Mouse (Mus musculus) right cerebral cortex, adult 2 months (tissue): ENCODE measurements around the gene Tldc2.
A peak's percentile ranks its signal among the peaks of the same experiment; 100 is the strongest.

ENCODE experiments used
- DNase-seq, 2 experiments: peaks; one replicate each; pipeline ENCODE4 v3.0.0; 2021 to 2022; ENCODE audit warnings: low spot score in 2 of 2

Tldc2 gene

DNA sequence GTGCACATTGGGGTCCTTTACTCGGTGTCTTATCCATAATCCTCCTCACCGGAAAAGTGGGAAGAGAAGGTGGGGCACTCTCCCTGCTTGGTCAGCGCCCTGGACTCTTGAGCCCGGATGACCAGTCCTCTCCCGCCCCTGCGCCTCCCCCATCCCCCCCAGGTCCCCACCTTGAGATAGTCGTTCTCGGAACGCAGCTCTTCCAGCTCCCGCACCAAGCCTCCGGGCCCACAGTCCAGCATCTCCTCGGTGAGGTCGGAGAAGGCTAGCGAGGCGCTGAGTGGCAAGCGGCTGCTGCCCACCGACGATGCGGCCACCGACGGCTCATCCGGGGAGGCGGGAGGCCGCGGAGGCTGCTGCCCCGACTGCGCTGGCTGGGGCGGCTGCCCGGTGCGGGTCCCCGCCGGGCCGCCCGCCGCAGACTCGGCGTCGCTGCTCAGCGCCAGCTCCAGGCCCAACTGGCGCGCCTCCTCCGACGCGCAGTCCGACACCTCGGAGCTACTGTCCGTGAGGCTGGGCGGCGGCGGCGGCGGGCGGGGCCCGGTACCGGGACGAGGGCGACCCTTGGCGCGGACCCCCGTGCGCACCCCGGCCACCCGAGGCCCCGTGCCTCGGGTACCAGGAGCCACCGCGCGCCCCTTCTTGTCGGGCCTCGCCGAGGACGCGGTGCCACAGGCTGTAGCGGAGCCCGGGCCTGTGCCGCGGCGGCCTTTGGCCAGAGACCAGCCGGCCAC is 8.6 kb upstream of the Tldc2 start:
- no peak for DNase-seq

- DNase-seq, result peak; percentile 63 to 69
These were observed 7.8 kb upstream of the Tldc2 start, which contains the start of gene Soga1 for GRCm38 (mm10) chr2:157078793-157079700. Soga1 (minus strand) TSS chr2:157079254.

- no peak for DNase-seq
These were observed 7.1 kb upstream of the Tldc2 start for GRCm38 (mm10) chr2:157079701-157080180.

DNA sequence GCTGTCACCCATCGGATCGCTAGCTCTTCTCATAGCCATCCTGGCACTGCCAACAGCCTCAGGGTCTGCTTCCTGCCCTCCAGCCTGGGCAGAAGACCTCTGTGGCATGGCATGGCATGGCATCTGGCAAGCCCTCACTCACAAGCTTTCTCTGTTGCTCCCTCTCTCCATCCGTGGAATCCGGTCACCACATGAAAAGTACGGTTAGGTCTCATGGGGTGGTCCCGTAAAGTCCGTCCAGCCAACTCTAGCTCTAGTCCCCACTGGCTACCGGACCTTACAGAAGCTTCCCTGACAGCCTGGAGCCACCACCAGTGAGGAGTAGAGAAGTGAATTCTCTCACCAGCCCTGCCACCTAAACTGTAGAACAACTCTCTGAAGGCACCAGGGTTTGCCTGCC is 5.5 kb upstream of the Tldc2 start:
- DNase-seq, result no peak

DNA sequence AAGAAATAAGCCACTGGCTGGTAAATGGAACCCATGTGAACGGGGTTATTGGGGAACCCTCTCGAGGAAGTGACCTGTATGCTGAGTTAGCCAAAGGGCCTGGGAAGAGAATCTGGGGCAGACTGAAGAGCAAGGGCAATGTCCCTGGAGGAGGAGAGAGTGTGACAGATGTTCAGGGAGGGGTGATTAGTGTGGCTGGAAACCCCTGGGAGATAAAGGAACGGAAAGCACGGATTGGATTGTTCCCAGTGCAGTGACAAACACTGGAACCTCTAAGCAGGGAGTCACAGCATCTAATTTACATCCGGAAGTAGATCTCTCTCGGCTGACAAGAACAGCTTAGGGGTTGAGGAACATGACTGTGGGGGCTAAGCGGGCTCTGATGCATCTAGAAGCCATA is 4.9 kb upstream of the Tldc2 start:
- no peak for DNase-seq

DNA sequence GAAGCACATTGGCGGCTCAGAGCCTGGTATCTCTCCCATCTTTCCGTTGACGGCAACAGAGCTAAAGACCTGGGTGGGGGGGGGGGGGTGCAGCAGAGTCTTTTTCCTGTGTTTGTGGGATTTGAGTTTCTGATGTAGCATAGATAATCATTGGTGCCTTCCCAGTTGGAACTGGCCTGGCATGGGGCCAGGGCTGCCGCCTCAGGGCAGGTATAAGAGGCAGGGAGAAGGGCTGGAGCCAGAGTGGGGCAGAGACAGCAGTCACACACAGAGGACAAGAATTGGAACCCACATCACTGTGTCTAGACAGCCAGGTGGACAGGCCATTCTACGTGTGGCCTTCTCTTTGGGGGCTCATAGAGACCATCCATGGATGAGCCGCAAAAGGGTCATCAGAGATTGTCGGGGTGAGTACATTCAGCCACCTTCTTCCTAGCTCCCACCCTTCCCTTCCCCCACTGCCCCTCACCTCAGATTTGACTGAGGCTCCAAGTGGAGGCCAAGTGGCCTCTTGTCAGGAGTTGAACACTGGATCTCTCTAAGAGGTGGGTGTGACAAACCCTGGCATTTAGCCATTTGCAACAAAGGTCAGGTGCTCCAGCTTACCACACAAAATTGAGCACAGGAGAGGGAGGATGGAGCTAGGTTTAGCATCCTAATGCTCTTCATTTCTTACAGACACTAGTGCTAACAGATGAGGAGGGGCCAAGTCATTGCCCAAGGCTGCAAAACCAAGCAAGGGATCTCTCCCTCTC is 1.8 kb upstream of the Tldc2 start:
- DNase-seq, result no peak

DNA sequence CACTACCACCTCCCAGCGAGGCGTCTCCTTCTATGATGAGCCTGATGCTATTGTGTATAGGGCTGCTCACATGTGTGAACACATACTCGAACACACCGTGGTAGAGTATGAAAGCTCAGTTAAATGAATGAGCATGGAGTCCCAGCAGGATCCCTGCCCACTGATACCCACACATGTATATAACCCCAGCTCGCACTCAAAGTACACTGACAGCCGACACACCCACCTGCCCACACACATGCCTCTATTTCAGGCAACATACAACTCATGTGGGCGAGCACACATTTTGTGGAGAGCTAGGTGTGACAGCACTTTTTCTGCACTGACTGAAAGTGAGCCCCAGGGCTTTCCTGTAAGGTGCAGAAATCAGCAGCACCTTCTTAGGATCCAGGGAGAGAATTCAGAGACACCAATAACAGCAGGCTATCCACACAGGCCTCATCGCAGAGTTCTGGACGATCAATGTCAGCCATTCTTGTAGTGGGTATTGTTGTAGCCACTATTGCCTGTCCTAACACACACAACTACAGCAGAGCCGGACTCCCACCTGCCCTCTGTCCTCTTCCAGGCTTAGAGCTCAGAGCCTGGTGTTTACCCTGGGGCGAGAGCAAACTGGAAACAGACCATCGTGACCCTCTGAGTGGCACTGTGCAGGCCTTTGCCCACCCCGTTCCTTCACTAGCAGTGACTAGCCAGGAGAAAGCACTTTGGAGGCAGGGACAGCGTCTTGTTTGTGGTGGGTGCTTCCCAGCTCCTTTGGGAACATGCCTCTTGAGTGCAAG is 872 bp downstream of the Tldc2 start:
- peak; percentile 74 to 81 for DNase-seq

GRCm38 (mm10) chr2:157092024-157092423 is 5.2 kb downstream of the Tldc2 start:
- DNase-seq, result no peak

DNA sequence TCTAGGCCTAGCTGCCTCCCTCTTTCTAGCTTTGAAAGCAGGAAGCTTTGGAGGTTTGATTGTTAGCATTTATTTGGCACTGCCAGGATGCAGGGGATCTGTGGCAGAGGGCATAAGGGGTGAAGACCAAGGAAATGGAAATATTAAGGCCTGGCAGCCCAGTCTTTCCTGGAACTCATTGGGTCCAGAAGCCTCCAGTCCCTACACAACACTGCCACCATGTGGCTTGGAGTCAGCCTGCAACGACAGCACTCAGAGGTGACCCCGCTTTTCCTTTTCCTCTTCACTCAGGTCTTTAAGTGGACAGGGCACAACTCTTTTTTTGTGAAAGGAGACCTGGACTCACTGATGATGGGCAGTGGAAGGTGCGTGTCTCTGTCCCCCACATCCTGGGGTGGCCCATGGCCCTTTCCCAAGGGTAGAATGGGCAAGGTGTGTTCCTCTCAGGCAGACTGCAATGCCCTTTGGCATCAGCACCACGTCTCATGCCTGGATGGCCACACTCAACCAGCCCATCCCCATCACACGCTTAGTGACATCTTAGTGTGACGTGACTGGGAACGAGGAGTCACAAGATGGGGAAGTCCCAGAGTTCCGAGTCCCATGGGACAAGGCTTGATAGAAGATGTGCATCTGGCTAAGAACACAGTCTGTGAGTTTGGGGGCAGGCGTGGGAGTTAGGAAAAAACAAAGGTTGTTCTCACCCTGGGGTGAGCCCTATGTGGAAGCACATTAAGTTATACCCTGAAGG is 8.3 kb downstream of the Tldc2 start:
- peak; percentile 76 to 81 for DNase-seq

DNA sequence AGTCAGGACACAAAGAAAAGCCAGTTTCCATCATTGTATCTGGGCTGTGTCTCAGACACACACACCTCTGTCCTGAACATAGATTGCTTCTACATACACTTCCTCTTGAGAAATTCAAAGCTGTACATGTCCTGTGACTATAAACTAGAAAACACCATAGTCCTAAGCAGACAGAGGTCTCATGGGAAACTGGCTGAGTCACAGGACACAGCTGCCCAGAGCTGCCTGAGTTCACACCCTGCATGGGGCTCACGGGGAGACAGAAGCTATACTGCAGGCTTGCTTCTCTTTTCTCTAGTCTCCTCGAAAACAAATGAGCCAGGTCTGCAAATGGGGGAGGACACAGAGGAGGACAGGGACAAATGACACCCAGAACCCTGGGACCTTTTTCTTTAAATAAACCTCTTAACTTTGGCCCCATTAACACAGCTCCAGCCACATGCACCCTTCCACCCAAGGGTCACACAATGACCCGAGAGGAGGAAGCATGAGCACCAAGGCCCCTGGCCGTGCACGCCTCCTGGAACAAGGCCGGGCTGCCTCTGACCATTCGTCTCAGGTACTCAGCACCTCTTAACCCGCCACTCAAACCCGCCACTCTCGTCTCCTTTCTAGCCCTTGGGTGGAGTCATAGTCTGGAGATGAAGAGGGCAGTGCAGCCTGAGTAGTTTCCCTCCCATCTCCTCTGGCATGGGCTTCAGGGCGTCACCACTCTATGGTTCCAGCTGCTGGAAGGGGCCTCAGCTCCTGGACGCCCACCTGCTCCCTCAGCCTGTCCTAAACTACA is 12.9 kb downstream of the Tldc2 start:
- no peak for DNase-seq

DNA sequence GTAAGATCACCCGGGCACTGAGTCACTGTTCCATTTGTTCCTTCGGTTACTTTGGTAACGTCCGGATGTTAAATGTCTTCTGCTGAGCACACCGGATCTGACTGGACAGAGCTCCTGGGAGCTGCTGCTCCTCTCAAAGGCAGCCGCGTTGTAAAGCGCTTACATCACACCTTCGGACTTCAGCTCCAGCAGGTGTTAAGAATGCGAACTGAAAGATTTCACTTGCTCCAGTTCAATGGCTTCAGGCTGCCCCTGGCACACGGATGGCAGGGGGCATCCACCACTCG is 13.4 kb downstream of the Tldc2 start:
- DNase-seq, result no peak

GRCm38 (mm10) chr2:157101650-157102049 is 14.8 kb downstream of the Tldc2 start:
- DNase-seq, result no peak

GRCm38 (mm10) chr2:157102256-157102655 is 15.4 kb downstream of the Tldc2 start:
- DNase-seq, result no peak

DNA sequence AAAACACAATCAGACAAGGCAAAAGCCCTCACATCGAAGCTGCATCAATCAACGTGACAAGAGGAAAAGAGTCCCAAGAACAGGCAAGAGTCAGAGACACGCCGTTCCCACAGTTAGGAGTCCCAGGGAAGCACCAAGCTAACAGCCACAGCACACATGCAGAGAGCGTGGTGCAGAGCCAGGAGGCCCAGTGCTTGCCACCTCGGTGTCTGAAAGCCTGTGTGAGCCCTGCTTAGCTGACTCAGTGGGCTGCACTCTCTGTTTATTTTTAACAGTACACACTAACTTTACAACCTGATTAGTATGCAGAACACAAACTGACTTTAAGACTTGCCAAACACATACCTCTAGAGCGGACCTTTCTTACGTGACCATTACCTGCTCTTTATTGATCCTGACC is 17.6 kb downstream of the Tldc2 start:
- DNase-seq, result no peak

DNA sequence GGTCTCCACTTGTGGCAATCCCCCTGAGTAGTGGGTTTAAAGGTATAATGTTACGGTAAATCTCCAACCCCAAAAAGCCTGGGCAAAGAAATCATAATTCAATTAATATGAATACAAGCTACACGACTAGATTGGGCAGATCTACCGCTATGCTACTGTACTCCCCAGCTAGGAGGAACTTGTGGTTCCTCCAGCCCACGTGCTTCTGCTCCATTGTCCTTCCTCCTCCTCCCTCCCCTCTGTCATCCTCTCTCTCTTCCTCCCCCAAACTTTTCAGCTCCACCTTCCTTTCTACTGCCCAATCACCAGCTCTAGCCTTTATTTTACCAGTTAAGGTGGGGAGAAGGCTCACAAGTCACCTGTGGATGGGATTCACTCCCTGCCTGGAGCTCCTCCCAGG is 21.4 kb downstream of the Tldc2 start:
- no peak for DNase-seq

GRCm38 (mm10) chr2:157116964-157117363 is 30.1 kb downstream of the Tldc2 start:
- DNase-seq, result peak in 1 of 2 experiments; percentile 29

GRCm38 (mm10) chr2:157118556-157118955 is 31.7 kb downstream of the Tldc2 start:
- DNase-seq, result no peak

DNA sequence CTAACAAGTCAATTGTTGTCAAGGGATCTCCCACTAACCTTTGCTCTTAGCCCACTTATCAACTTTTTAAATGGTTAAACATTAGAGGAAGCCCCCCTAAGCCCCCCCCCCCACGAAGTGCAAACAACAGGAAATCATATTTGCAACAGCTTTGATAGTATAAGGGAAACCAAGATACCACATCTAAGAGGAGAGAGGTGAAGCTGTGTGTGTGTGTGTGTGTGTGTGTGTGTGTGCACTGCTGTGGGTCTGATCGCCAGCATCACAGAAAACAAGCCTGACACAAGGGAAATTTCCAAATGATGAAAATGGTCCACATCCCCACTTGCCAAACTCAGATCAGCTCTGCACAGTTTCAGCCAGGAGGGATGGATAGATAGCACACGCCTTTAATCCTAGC is 32.2 kb downstream of the Tldc2 start:
- DNase-seq, result no peak

DNA sequence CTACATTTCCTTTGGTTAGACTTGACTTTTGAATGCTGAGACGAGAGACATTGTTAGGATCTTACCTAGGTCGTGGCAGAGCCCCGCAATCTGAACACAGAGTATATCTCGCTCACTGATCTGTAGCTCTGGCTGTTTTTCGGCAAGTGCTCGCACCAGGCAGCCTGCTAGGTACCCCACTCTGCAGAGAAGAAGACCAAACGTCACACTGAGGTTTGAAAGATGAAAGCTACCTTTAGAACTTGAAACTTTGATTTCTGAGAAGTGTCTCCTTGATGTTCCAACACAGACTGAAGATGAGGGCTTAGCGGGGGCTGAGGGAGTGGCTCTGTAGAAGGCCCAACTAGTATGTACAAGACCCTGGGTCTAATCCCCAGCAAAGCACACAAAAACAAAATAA is 34.9 kb downstream of the Tldc2 start:
- no peak for DNase-seq

DNA sequence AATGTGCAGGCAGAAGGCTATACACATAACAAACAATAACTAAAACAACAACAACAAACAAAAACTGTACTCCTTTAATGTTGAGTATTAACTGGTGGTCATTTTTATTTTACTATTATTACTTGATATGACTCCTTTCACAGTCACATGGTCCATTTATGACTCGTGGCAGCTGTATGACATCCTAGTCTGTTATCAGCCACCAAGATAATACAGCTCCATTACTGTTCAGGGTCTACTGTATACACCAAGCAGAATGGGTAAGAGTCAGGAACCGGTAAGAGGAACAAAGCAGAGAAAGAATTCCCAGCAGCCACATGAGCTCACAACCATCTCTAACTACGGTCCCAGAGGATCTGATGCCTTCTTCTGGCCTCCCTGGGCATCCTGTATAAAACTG is 38.4 kb downstream of the Tldc2 start:
- DNase-seq, result no peak
